Mouse (Mus musculus) ES-E14 (cell line): ENCODE results near the gene Acadvl. TPM values are rescaled to one million over a fixed set of nuclear protein-coding genes. Genes with fewer than 3 reads are reported as not detected.

ENCODE experiments used
- DNase-seq: peaks from one replicate; pipeline ENCODE4 v3.0.0-alpha.2; 2013; ENCODE audit warnings: low read depth, low spot score
- H3K27ac ChIP-seq: 2 replicates; pipeline ENCODE4 v1.5.1; 2012; ENCODE audit warnings: low read depth, mild to moderate bottlenecking, low read length, moderate library complexity, mixed read lengths; ENCODE audit not compliant: poor library complexity, insufficient read depth, severe bottlenecking
- H3K36me3 ChIP-seq: 2 replicates; pipeline ENCODE4 v1.6.1; 2012; ENCODE audit warnings: mild to moderate bottlenecking, low read length, moderate library complexity, mixed read lengths; ENCODE audit not compliant: control insufficient read depth, poor library complexity, insufficient read depth, severe bottlenecking
- H3K4me1 ChIP-seq, 2 experiments: fragments of 150-350 bp in 1 of 2; sonication (generic) in 1 of 2; 2 replicates each; pipeline ENCODE4 v1.6.1; 2012; ENCODE audit warnings: low read length in 2 of 2, mild to moderate bottlenecking in 1 of 2, mixed read lengths in 1 of 2; ENCODE audit not compliant: control insufficient read depth in 2 of 2, insufficient read depth in 2 of 2, poor library complexity in 1 of 2
- H3K4me3 ChIP-seq, 2 experiments: fragments of 150-350 bp in 1 of 2; sonication (generic) in 1 of 2; 2 replicates each; pipeline ENCODE4 v1.5.1; 2012; ENCODE audit warnings: low read length in 2 of 2, low read depth in 1 of 2, mild to moderate bottlenecking in 1 of 2, mixed read lengths in 1 of 2; ENCODE audit not compliant: insufficient read depth in 1 of 2, poor library complexity in 1 of 2, severe bottlenecking in 1 of 2
- H3K9ac ChIP-seq: 2 replicates; pipeline ENCODE4 v1.6.1; 2012; ENCODE audit warnings: low read depth, mild to moderate bottlenecking, low read length, mixed read lengths; ENCODE audit not compliant: poor library complexity, insufficient read depth, severe bottlenecking
- H3K9me3 ChIP-seq: fragments of 150-350 bp; sonication (generic); 2 replicates; pipeline ENCODE4 v1.6.1; 2012; ENCODE audit warnings: low read depth, mild to moderate bottlenecking, low read length; ENCODE audit not compliant: control insufficient read depth, insufficient read depth
- CHD2 ChIP-seq: IDR thresholded peaks from 2 replicates; pipeline ENCODE4 v1.6.1; 2014; ENCODE audit warnings: mild to moderate bottlenecking, low read depth, low read length, inconsistent platforms
- HCFC1 ChIP-seq: IDR thresholded peaks from 2 replicates; pipeline ENCODE4 v1.6.1; 2012; ENCODE audit warnings: low read length, inconsistent platforms, borderline replicate concordance; ENCODE audit not compliant: insufficient read depth
- MAFK ChIP-seq: IDR thresholded peaks from 2 replicates; pipeline ENCODE4 v1.6.1; 2014; ENCODE audit warnings: mild to moderate bottlenecking, low read depth, low read length, inconsistent platforms; ENCODE audit not compliant: insufficient read depth
- ZC3H11A ChIP-seq: IDR thresholded peaks from 2 replicates; pipeline ENCODE4 v1.6.1; 2012; ENCODE audit warnings: low read depth, mild to moderate bottlenecking, inconsistent platforms, low read length, borderline replicate concordance
- ZNF384 ChIP-seq: IDR thresholded peaks from 2 replicates; pipeline ENCODE4 v1.6.1; 2012; ENCODE audit warnings: low read depth, low read length, inconsistent platforms
- in situ Hi-C, 2 experiments: fragments of 600-800 bp; cut with MboI; formaldehyde crosslinking; loops; one replicate each; pipeline ENCODE4 v1.15.1; 2025; ENCODE audit warnings: low sequenced_read_pairs in 2 of 2, inconsistent platforms in 1 of 2; ENCODE audit not compliant: unreplicated experiment in 2 of 2
- total RNA-seq: library from RNA; depleted of rRNA; stranded (reverse); fragments of 300-350 nt; gene quantifications from 2 replicates; pipeline ENCODE4 v1.2.3, GENCODE M21; 2012

Gene Acadvl
- total RNA-seq, 1 experiment = 48.7 TPM

GRCm38 (mm10) chr11:70021264-70022132, 6.3 kb upstream of the Acadvl start:
- Histone ChIP-seq H3K9me3 (no peaks in the 10 kb centered on the region), H3K27ac (no peak overlapping the region), H3K9ac (peak overlapping the region; percentile 63), H3K4me1 (peaks cover 0 to 22% of the 10 kb centered on the region in 2 experiments; a peak in 2 of 4 replicates), H3K4me3 (peak overlapping the region; percentile 83 to 85), H3K36me3 (no peaks in the 10 kb centered on the region)
- DNase-seq = peak; percentile 99
- TF ChIP-seq MAFK (no peak), CHD2 (no peak), ZC3H11A (no peak), ZNF384 (no peak; the same call in none of the 2 replicates), HCFC1 (no peak)
- in situ Hi-C loops = no loop called here

GRCm38 (mm10) chr11:70020731-70021263, 5.6 kb upstream of the Acadvl start:
- H3K4me1 ChIP-seq = peaks cover 0 to 17% of the 10 kb centered on the region in 2 experiments; a peak in 1 of 4 replicates
- in situ Hi-C loops = no loop called here
- H3K9me3 ChIP-seq = no peaks in the 10 kb centered on the region
- TF ChIP-seq HCFC1 = peak; percentile 100
- no peak for TF ChIP-seq MAFK
- peak; percentile 29; the same call in 1 of the 2 replicates for TF ChIP-seq CHD2
- TF ChIP-seq ZC3H11A = no peak
- no peak for TF ChIP-seq ZNF384
- no peak overlapping the region for H3K27ac ChIP-seq
- H3K36me3 ChIP-seq = no peaks in the 10 kb centered on the region
- H3K9ac ChIP-seq = peak overlapping the region; percentile 63
- DNase-seq = no peak
- H3K4me3 ChIP-seq = peak overlapping the region; percentile 83 to 85

GRCm38 (mm10) chr11:70020022-70020631, 4.9 kb upstream of the Acadvl start:
- H3K9me3 ChIP-seq = no peaks in the 10 kb centered on the region
- H3K4me1 ChIP-seq = peaks cover 0 to 17% of the 10 kb centered on the region in 2 experiments; a peak in 1 of 4 replicates
- DNase-seq = no peak
- in situ Hi-C loops = no loop called here
- H3K27ac ChIP-seq = no peak overlapping the region
- H3K4me3 ChIP-seq = no peak overlapping the region
- no peaks in the 10 kb centered on the region for H3K36me3 ChIP-seq
- no peak for TF ChIP-seq ZNF384
- no peak for TF ChIP-seq HCFC1
- no peak for TF ChIP-seq ZC3H11A
- TF ChIP-seq CHD2 = no peak
- TF ChIP-seq MAFK = no peak
- H3K9ac ChIP-seq = no peak overlapping the region

- no peaks in the 10 kb centered on the region for H3K9me3 ChIP-seq
- no peak for TF ChIP-seq CHD2
- TF ChIP-seq MAFK = no peak
- no peak for TF ChIP-seq ZC3H11A
- TF ChIP-seq ZNF384 = no peak
- no peak for TF ChIP-seq HCFC1
- peaks cover 0 to 17% of the 10 kb centered on the region in 2 experiments; a peak in 1 of 4 replicates for H3K4me1 ChIP-seq
- no peak for DNase-seq
- H3K36me3 ChIP-seq = no peaks in the 10 kb centered on the region
- H3K4me3 ChIP-seq = no peak overlapping the region
- no peak overlapping the region for H3K9ac ChIP-seq
- no peak overlapping the region for H3K27ac ChIP-seq
- in situ Hi-C loops = no loop called here
Observed at GRCm38 (mm10) chr11:70019495-70020021, 4.3 kb upstream of the Acadvl start.
